Mouse (Mus musculus) kidney, adult 2 months (tissue): ENCODE data around the gene Hcn2.

Experiments
- CTCF ChIP-seq: fragments of 200-500 bp; conservative IDR thresholded peaks from 2 replicates; pipeline ENCODE4 v1.5.1; 2011; ENCODE audit warnings: low read depth, mild to moderate bottlenecking, control low read depth, low read length, moderate library complexity, mixed read lengths; ENCODE audit not compliant: insufficient read depth, insufficient read length
- POLR2A ChIP-seq: fragments of 200-500 bp; IDR thresholded peaks from one replicate; pipeline ENCODE4 v1.6.1; 2011; ENCODE audit warnings: low read depth, low read length, control low read depth

- no peak for TF ChIP-seq POLR2A
- peak; percentile 54 for TF ChIP-seq CTCF
Observed at GRCm38 (mm10) chr10:79682916-79683582, 33.4 kb upstream of the Hcn2 start.
